Mouse (Mus musculus): ENCODE measurements at regions not wholly inside any gene's neighbourhood (a gene's known extent, or its start where the extent isn't known, plus 50 kb on each side); places are given as distances from the start of the nearest gene placed in this dataset.

DNA sequence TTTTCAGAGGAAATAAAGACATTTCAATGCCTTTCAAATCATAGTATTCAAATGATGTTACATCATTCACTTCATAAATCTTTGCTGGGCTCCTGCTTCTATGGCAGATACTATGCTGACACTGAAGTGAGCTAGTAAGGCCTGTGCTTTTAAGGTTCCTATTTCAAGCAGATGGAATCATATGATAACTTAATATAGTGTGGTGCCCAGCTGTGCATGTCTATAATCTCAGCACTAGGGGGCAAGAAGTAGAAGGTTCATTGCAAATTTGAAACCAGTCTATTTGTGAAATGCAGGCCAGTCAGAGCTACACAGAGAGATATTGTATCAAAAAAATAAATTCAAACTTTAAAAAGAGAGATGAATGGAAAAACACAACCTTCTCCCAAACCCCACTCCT is 262.9 kb downstream of the 1700017N19Rik start:
- TF ChIP-seq POLR2A (IDR thresholded peaks at IDR 0.05; ENCODE audit: extremely low read depth, insufficient read depth, low read length) (no peak), CTCF (IDR thresholded peaks at IDR 0.05; ENCODE audit: low read depth, low read length) (no peak)
